Mouse (Mus musculus) kidney, postnatal 14 days (tissue): ENCODE data around the gene Cpne6.

Source experiments
- DNase-seq: peaks from one replicate; pipeline ENCODE4 v3.0.0; 2022; ENCODE audit warnings: mixed read lengths

Gene Cpne6

GRCm38 (mm10) chr14:55510125-55510731 lies at the start of gene Cpne6:
Cpne6 (plus strand) TSS chr14:55510445.
- DNase-seq = no peak

GRCm38 (mm10) chr14:55461757-55462156 lies 48.5 kb upstream of the Cpne6 start:
- no peak for DNase-seq

- no peak for DNase-seq
Observed at GRCm38 (mm10) chr14:55466481-55466880, 43.8 kb upstream of the Cpne6 start.

GRCm38 (mm10) chr14:55467108-55467507 lies 43.1 kb upstream of the Cpne6 start:
- DNase-seq = no peak

- peak; percentile 68 for DNase-seq
Observed at GRCm38 (mm10) chr14:55468301-55468741, 41.9 kb upstream of the Cpne6 start.

GRCm38 (mm10) chr14:55469041-55469440 lies 41.2 kb upstream of the Cpne6 start:
- DNase-seq = peak; percentile 77

GRCm38 (mm10) chr14:55469821-55470220 lies 40.4 kb upstream of the Cpne6 start:
- no peak for DNase-seq

- no peak for DNase-seq
Observed at GRCm38 (mm10) chr14:55470806-55471205, 39.4 kb upstream of the Cpne6 start.

GRCm38 (mm10) chr14:55475654-55476053 lies 34.6 kb upstream of the Cpne6 start:
- no peak for DNase-seq

- DNase-seq = no peak
Observed at GRCm38 (mm10) chr14:55477421-55477820, 32.8 kb upstream of the Cpne6 start.

GRCm38 (mm10) chr14:55477829-55478228 lies 32.4 kb upstream of the Cpne6 start:
- no peak for DNase-seq

- DNase-seq = peak; percentile 90
Observed at GRCm38 (mm10) chr14:55478651-55479599, 31.3 kb upstream of the Cpne6 start, which contains the start of gene Dhrs4. Dhrs4 (plus strand) TSS chr14:55478758.

GRCm38 (mm10) chr14:55479629-55480028 lies 30.6 kb upstream of the Cpne6 start:
- DNase-seq = no peak

GRCm38 (mm10) chr14:55484430-55485085 lies 25.7 kb upstream of the Cpne6 start:
- no peak for DNase-seq

GRCm38 (mm10) chr14:55486836-55487235 lies 23.4 kb upstream of the Cpne6 start:
- no peak for DNase-seq

- peak; percentile 81 for DNase-seq
Observed at GRCm38 (mm10) chr14:55490361-55491201, 19.7 kb upstream of the Cpne6 start, which contains the start of gene Carmil3. Carmil3 (plus strand) TSS chr14:55490651.

- peak; percentile 70 for DNase-seq
Observed at GRCm38 (mm10) chr14:55491291-55491833, 18.9 kb upstream of the Cpne6 start.

- DNase-seq = no peak
Observed at GRCm38 (mm10) chr14:55492103-55492502, 18.1 kb upstream of the Cpne6 start.

GRCm38 (mm10) chr14:55495509-55496240 lies 14.6 kb upstream of the Cpne6 start:
- no peak for DNase-seq

- DNase-seq = no peak
Observed at GRCm38 (mm10) chr14:55496761-55497448, 13.3 kb upstream of the Cpne6 start.

GRCm38 (mm10) chr14:55497449-55497821 lies 12.8 kb upstream of the Cpne6 start:
- peak; percentile 86 for DNase-seq
